Mouse (Mus musculus) adrenal gland, postnatal 25 days (tissue): ENCODE data around the gene Tmem242. TPM values are rescaled to one million over a fixed set of nuclear protein-coding genes. Genes with fewer than 3 reads are reported as not detected.
"Not testable (repeated sequence)": the region's sequence is repeated elsewhere in the genome, so short reads cannot be mapped to it uniquely, and the experiment has no call there.

ENCODE experiments used
- DNase-seq: peaks from one replicate; pipeline ENCODE4 v3.0.0; 2021; ENCODE audit warnings: mixed read lengths
- long read RNA-seq: library from polyadenylated mRNA; stranded (forward); transcript quantifications from one replicate; pipeline ENCODE4 v2.0.0, GENCODE M21; 2021
- total RNA-seq: library from RNA; stranded (reverse); gene quantifications from 2 replicates; pipeline ENCODE4 v1.2.3, GENCODE M21; 2021

Gene Tmem242
- total RNA-seq = 90.7 and 118 TPM in 2 replicates
- long read RNA-seq, transcript Tmem242-201 (4 exons, 948 nt) = major isoform, 29 of 42 reads
- long read RNA-seq, partial matches to known transcripts = 0 of 42 reads
- long read RNA-seq, other reads (novel, unspliced or antisense) = 11 of 42 reads

DNA sequence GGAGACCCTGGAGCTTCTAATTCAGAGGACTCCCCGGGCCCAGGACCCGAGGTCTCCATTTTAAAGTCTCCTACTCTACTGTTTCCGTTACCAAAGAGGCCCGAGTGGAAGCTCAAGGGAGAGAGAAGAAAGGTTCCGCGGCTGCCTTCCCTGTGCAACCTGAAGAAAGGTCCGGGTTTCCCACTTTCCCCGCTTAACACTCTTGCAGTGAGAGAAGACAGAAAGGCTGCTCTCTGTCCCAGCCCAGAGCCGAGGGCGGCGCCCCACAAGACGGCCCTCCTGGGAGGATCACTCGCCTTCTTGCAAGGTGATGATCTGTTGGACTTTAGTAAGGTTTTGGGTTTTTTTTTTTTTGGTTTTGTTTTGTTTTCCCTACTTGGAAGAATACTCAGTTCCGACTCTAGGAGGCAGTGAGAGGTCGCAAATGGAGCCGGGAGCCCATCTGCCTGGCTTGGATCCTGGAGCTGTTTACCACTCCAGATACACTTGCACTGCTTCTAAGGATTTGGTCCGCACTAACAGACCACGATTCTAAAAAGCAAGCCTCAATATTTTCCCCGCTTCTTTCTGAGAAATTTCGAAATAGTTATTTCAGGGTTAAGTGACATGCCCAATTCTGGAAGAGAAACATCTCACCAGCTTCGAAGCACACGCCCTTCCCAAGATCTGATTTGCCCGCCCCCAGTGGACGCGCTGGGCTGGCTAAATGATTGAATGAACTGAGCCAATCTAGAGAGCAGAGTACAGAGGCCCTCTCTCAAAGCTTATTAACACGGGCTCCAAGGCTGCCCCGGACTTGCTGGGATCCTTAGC lies at the start of gene Tmem242:
Tmem242 (minus strand) TSS at position 101 of the 813 bp plus-strand sequence.
- peak; percentile 85 for DNase-seq

DNA sequence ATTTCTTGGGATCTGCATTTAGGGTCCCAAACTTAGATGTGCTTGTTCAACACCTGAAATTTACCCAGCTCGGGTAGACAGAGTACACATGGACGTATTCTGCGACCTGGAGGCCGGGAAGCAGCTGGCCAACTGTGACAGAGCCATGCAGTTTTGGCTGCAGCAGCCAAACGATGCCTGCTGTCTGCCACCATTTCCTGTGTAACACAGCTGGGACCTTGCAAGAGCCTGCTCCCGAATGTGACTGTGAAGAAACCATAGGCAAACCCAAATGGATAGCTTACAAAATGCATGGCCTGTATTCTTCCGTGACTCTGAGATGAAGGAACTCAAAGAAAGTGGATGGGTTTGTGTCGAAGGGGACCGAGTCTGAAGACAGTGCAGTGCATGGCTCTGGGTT lies 48.1 kb upstream of the Tmem242 start:
- DNase-seq = no peak

GRCm38 (mm10) chr17:5484663-5485062 lies 44.6 kb upstream of the Tmem242 start:
- DNase-seq = no peak

GRCm38 (mm10) chr17:5483456-5483855 lies 43.4 kb upstream of the Tmem242 start:
- no peak for DNase-seq

DNA sequence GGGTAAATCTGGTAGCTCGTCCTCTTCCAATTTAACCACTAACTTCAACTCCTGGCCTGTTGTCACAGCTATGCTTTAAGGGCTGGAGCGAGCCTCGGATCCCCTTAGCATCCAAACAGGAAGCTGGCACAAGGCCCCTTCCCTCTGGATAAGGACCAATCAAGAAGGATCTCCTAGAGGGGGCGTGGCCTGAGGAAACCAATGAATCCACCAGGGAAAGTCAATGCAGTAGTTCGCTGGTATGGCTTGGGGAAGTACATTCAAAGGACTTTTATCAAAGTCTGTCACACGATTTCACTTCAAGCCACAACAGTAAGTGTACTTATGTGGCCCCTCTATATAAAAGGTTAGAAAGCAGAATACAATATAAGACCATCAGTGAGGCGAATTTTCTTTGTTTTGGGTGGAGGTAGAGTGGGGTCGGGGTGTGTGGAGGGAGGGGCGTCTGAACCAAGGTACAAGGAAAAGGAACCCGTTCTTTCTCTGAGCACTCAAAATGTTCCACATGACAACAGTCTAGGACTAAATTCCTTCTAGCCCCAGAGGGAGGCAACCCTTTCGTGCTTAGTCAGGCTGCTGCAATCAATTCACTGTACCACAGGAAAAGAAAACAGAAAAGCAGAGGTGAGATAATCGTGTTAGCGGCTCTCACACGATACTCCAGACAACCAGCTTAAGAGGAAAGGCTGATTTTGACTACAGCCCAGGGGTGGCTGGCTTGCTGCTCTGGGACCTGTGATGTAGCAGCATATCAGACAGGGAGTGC lies 36.1 kb upstream of the Tmem242 start:
- DNase-seq = no peak

DNA sequence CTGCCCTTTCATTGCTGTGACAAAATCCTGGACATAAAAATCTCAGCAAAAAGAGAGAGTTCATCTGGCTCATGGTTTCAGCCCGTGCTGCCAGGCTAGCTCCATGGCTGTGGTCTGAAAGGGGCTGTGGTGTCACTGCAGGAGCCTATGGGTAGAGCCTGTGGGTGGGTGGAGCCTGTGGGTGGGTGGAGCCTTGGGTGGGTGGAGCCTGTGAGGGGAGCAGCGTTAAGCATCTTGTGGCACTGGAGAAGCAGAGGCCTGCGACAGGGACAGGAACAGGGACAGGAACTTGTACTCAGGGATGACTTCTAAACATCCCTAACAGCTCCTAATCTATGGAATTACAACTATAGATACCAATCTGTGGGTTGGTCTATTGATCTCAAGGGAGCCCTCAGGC lies 32.2 kb upstream of the Tmem242 start:
- DNase-seq = no peak

- no peak for DNase-seq
Observed at GRCm38 (mm10) chr17:5467177-5467576, 27.1 kb upstream of the Tmem242 start.

GRCm38 (mm10) chr17:5466736-5467135 lies 26.7 kb upstream of the Tmem242 start:
- DNase-seq = no peak

DNA sequence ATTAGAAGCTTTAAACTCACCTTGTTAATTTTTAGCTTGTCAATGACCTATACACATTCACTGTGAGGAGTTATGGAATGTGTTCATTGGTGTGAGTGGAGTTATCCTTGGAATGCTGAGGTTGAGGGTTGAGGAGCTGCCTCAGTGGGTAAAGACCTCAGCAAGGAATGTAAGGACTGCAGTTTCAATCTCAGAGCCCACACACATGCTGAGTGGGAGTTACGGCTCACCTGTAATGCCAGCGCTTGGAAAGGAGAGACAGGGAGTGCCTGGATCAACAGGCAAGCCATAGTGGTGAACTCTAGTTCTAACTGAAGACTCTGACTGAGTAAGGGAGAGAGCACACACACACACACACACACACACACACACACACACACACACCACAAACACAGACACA lies 23.9 kb upstream of the Tmem242 start:
- DNase-seq = no peak

DNA sequence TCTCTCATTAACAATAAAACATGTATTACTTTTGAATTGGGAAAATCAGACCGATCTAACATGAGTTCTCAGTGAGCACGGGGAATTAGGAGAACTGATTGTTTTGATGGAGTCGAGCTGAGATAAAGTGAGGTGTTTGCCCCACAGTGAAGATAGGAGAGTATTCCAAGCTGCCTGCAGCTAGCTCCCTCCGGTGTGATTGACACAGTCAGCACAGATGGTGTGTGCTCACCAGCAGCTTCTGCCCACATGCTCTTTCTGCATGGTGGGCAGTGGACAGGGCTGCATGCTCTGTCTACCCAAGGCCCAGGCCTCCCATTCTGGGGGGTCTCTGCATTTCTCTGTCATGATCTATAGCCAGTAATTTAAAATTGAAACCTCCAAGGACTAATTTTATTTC lies 13.6 kb upstream of the Tmem242 start:
- no peak for DNase-seq

GRCm38 (mm10) chr17:5443751-5444150 lies 3.7 kb upstream of the Tmem242 start:
- peak; percentile 35 for DNase-seq

DNA sequence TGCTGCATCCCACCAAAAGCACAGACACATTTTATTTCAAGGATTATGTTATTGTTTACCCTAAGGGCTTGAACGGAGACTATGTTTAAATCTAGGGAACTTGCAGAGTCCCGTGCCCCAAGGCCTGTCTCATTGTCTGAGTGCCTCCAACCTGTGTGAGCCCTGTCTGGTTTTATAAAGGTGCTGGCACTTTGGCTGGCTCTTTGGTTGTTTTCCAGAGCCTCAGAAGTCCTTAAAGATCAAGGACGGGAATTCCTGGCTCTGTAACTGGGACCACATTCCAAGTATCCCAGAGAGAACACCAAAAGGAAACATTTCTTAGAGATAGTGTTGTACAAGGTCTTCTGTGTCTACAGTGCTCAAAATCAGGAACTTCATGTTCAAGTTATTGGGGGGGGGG lies 3.2 kb upstream of the Tmem242 start:
- no peak for DNase-seq

- DNase-seq = not testable (repeated sequence)
Observed at GRCm38 (mm10) chr17:5442403-5442802, 2.3 kb upstream of the Tmem242 start.

DNA sequence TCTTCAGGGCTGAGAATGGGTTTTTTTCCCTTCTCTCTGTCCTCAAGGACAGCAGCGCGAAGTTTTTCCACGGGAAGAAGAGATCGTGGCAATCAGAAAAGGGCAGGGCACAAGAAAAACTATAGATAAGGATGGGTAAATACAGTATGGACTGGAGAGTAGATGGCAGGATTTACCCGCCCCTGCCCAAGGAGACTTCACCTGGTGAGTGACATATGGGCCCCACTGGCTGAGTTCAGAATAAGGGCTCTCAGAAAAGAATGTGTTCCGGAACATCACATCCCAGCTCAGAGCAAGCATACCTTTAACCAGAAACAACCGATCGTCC lies 264 bp downstream of the Tmem242 start:
- DNase-seq = no peak

- no peak for DNase-seq
Observed at GRCm38 (mm10) chr17:5429772-5430133, 10.3 kb downstream of the Tmem242 start.

DNA sequence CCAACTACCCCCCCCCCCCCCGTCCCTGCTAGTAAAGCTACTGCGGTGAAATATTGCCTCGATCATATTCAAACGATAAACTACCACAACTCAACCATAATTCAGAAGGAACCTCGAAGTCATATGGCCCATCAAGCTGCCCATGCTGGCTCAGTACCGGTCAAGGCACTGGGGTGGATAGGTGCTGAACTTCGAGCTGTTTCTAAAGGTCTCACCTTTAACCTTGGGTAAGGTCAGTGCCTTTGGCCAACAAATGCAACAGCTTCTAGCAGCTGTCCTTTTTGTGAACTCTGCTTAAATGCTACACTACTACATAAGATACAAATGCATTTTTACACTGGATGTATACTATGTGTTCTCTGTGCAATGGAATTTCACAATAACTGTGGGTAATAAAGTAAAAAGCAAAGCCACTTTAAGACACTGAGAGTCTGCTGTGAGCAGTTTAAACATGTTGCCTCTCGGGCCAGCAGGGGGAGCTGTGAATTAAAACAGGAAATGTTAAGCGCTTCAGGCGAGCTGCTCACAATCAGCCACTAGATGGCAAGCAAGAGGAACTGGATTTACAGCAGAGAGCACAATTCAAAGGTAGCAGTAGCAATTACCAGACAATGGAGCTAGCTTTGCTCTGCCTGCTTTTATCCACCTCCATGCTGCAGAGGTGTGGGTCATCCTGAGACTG lies 10.8 kb downstream of the Tmem242 start:
- peak; percentile 88 for DNase-seq

- no peak for DNase-seq
Observed at GRCm38 (mm10) chr17:5425204-5425603, 14.9 kb downstream of the Tmem242 start.

DNA sequence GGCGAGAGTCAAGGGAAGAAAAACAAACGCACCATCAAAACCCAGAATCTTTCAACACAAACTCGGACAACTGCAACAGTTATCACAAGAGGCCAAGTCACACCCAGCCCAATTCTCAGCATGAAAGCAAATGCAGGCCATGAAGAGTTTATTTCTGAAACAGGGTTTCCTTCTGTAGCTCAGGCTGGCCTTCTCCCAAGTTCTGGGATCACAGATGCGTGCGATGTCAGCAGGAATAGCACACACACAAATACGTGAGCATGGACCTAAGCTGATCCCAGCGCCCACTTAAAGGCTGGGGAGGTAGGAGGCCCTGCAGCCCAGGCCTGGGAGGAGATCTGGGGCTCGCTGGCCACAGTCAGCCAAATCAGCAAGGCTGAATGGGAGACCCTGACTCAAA lies 15.9 kb downstream of the Tmem242 start:
- no peak for DNase-seq

- DNase-seq = no peak
Observed at GRCm38 (mm10) chr17:5421835-5422234, 18.2 kb downstream of the Tmem242 start.

- no peak for DNase-seq
Observed at GRCm38 (mm10) chr17:5419771-5420518, 20.1 kb downstream of the Tmem242 start.

DNA sequence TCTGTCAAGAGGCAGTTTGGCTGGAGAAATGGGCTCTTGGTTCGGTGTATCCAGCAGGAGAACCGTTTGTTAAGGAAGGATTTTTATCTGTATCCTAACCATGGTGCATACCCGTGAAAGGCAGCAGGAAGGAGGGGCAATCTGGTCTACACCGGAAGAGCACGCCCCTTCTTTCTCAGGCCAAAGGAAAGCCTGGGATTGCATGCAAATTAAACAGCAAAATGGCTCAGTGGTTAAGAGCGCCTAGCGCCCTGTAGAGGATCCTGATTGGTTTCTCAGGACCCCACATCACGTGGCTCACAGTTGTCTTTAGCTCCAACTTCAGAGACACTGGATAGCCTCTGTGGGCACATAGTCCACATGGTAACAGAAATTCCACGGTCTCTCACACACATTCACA lies 21.0 kb downstream of the Tmem242 start:
- DNase-seq = no peak

DNA sequence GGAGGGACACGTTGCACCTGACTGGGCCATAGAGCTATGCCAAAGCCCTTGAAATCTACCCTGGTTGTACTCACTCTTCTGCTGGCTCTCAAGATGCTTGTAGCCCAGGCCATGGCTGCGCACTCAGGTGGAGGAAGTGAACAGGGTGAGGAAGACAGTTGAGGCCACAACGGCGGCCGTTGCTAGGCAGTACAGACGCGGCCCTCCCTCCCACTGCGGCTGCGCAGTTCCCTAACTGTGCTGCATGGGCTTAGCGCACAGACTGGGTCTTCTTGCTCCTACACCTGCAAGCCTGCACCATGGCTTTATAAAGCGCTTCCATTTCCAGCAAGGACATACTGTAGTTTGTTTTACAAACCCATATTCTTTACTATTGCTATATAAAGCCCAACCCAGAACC lies 21.5 kb downstream of the Tmem242 start, which contains the start of gene Ldhal6b:
Ldhal6b (minus strand) TSS at position 223 of the 400 bp plus-strand sequence.
- DNase-seq = no peak
